Mouse (Mus musculus): ENCODE data around the gene Olfr735. TPM values are rescaled to one million over a fixed set of nuclear protein-coding genes. Genes with fewer than 3 reads are reported as not detected.

The Olfr735 gene
- polyA plus RNA-seq (2015; fragmentation: Nextera tagmentation; extraction: Ambion mirVana) = not detected in 2 replicates

DNA sequence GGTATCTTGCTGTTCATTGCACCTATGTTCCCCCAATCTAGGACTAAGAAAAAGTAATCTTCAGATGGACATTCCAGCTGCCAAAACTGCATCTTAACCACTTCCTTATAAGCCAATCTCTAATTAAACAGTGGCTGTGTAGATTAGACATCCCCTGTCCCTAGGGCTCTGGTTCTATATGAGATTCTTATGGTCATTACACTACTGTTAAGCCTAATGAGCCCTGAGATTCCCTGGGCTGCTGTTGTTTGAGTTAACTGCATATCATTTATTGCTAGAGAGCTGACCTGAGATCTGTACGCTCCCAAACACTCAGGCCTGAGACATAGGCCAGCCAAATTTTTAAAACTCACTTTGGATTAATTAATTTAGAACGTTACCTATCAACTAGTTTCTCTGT, at the start of gene Olfr735:
Olfr735 (minus strand) TSS at position 77 of the 400 bp plus-strand sequence.
- H3K27ac ChIP-seq (ENCODE audit: low read length) = no peak within 1 kb of the TSS
- no peak for ATAC-seq (ENCODE audit: low read depth)
- no peaks in the 10 kb centered on the region for H3K27me3 ChIP-seq (ENCODE audit: control insufficient read depth, insufficient read depth, low read depth, low read length)
- H3K9ac ChIP-seq (ENCODE audit: low read depth, low read length) = no peak within 1 kb of the TSS
- no peaks in the 10 kb centered on the region for H3K9me3 ChIP-seq (replicated peaks; ENCODE audit: control insufficient read depth, low read length)
- H3K4me2 ChIP-seq (ENCODE audit: low read depth, low read length) = no peak within 1 kb of the TSS
- no peaks in the 10 kb centered on the region for H3K36me3 ChIP-seq (ENCODE audit: control insufficient read depth, insufficient read depth)
- H3K4me3 ChIP-seq (ENCODE audit: low read depth, low read length) = no peak within 1 kb of the TSS
- 61% methylated on average over 2 of the region's 2 CpGs for WGBS (ENCODE audit: insufficient replicate concordance)
- H3K4me1 ChIP-seq (ENCODE audit: control insufficient read depth, low read depth, low read length) = no peaks in the 10 kb centered on the region

DNA sequence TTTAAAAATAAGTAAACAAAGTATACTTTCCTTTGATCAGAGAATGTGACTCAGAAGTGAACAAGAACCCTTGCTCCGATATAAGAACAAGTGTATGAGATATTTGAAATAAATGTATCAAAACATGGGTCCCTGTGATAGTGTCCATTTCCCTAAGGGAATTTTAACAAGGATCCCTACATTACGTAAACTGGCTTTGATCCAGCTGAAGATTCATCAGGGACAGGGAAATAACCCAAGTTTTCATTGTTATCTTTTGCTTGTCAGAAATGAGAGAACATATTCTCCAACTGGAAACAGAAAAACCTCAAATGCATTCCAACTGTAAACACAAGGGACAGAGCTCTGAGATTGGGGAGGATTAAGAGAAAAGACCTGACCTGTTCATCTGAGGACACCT, 32.2 kb upstream of the Olfr735 start, which contains the start of gene Olfr736:
Olfr736 (plus strand) TSS at position 301 of the 400 bp plus-strand sequence.
- Histone ChIP-seq H3K4me3 (ENCODE audit: low read depth, low read length) (no peak within 1 kb of the TSS), H3K36me3 (ENCODE audit: control insufficient read depth, insufficient read depth) (no peaks in the 10 kb centered on the region), H3K9ac (ENCODE audit: low read depth, low read length) (no peak within 1 kb of the TSS), H3K4me1 (ENCODE audit: control insufficient read depth, low read depth, low read length) (no peaks in the 10 kb centered on the region), H3K27ac (ENCODE audit: low read length) (no peak within 1 kb of the TSS), H3K4me2 (ENCODE audit: low read depth, low read length) (no peak within 1 kb of the TSS), H3K27me3 (ENCODE audit: control insufficient read depth, insufficient read depth, low read depth, low read length) (no peaks in the 10 kb centered on the region), H3K9me3 (replicated peaks; ENCODE audit: control insufficient read depth, low read length) (no peaks in the 10 kb centered on the region)
- WGBS (ENCODE audit: insufficient replicate concordance) = 66% methylated on average over 2 of the region's 2 CpGs
- no peak for ATAC-seq (ENCODE audit: low read depth)

DNA sequence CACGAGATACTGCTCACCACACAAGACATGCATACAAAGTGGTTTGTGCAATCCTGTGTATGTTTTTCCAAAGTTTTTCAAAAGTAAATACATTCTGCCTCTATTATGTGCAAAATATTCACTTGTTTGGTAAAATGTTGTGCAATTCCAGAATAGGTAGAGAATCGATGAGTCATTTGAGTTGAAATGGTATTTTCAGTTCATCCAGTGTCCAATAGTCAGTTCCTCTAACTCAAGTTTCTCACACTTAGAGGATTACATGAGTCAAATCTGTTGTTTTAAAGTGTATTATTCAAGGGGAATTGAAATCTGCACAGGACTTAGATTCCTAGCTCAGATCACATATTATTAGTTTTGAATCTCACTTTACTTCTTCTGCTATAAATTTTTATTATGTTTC, 14.9 kb upstream of the Olfr735 start:
- Histone ChIP-seq H3K27me3 (ENCODE audit: control insufficient read depth, insufficient read depth, low read depth, low read length) (no peaks in the 10 kb centered on the region), H3K36me3 (ENCODE audit: control insufficient read depth, insufficient read depth) (no peaks in the 10 kb centered on the region), H3K4me2 (ENCODE audit: low read depth, low read length) (no peak overlapping the region), H3K4me3 (ENCODE audit: low read depth, low read length) (no peak overlapping the region), H3K27ac (ENCODE audit: low read length) (no peak overlapping the region), H3K9me3 (replicated peaks; ENCODE audit: control insufficient read depth, low read length) (no peaks in the 10 kb centered on the region; the same call in 1 of the 2 replicates), H3K9ac (ENCODE audit: low read depth, low read length) (no peak overlapping the region), H3K4me1 (ENCODE audit: control insufficient read depth, low read depth, low read length) (no peaks in the 10 kb centered on the region)
- ATAC-seq (ENCODE audit: low read depth) = no peak
- WGBS (ENCODE audit: insufficient replicate concordance) = 63% methylated on average over 2 of the region's 2 CpGs

DNA sequence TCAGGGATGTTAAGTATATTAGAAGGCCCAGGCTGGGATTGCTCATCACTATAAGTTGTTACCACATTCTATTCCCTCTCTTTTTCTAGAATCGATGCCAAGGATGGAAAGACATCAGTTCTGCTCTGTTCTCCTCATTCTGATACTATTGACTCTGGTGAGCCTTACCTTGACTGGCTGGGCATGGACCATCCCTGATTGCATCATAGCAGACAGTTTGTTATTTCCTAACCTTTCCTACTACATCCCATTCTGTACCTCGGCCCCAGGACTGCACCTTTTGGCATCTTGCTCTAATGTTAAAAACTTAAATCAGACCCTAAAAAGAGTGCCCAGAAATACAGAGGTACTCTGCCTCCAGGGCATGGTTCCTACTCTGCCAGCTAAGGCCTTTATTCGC, 11.8 kb upstream of the Olfr735 start:
- H3K4me3 ChIP-seq (ENCODE audit: low read depth, low read length) = no peak overlapping the region
- no peak overlapping the region for H3K27ac ChIP-seq (ENCODE audit: low read length)
- H3K9ac ChIP-seq (ENCODE audit: low read depth, low read length) = no peak overlapping the region
- H3K4me2 ChIP-seq (ENCODE audit: low read depth, low read length) = no peak overlapping the region
- no peaks in the 10 kb centered on the region for H3K27me3 ChIP-seq (ENCODE audit: control insufficient read depth, insufficient read depth, low read depth, low read length)
- 54% methylated on average over 3 of the region's 3 CpGs for WGBS (ENCODE audit: insufficient replicate concordance)
- H3K4me1 ChIP-seq (ENCODE audit: control insufficient read depth, low read depth, low read length) = no peaks in the 10 kb centered on the region
- no peaks in the 10 kb centered on the region for H3K9me3 ChIP-seq (replicated peaks; ENCODE audit: control insufficient read depth, low read length)
- no peaks in the 10 kb centered on the region for H3K36me3 ChIP-seq (ENCODE audit: control insufficient read depth, insufficient read depth)
- no peak for ATAC-seq (ENCODE audit: low read depth)

DNA sequence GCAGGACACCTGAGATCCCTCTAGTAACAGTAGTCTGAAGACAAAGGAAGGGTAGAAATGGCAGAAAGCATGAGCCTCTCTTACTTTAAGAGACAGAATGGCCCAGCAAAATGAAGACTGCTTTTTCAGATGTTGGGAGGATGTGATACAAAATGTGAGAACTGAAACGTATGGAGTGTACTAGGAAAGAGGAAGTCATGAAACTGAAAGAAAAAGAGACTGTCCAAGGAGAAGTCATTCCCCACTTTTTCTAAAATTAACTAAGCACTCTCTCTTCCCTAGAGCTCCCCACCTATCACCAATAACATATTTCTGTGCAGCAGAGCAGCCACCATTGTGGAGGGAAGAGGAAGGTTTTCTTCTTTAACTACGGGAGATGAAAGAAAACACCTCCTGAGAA, 8.9 kb upstream of the Olfr735 start, which contains the start of gene Tlr11:
Tlr11 (plus strand) TSS at position 322 of the 400 bp plus-strand sequence.
- Histone ChIP-seq H3K9me3 (replicated peaks; ENCODE audit: control insufficient read depth, low read length) (no peaks in the 10 kb centered on the region), H3K9ac (ENCODE audit: low read depth, low read length) (no peak within 1 kb of the TSS), H3K4me1 (ENCODE audit: control insufficient read depth, low read depth, low read length) (no peaks in the 10 kb centered on the region), H3K36me3 (ENCODE audit: control insufficient read depth, insufficient read depth) (no peaks in the 10 kb centered on the region), H3K27ac (ENCODE audit: low read length) (no peak within 1 kb of the TSS), H3K27me3 (ENCODE audit: control insufficient read depth, insufficient read depth, low read depth, low read length) (no peaks in the 10 kb centered on the region), H3K4me3 (ENCODE audit: low read depth, low read length) (no peak within 1 kb of the TSS), H3K4me2 (ENCODE audit: low read depth, low read length) (no peak within 1 kb of the TSS)
- ATAC-seq (ENCODE audit: low read depth) = no peak
- WGBS (ENCODE audit: insufficient replicate concordance) = 39% methylated on average over 2 of the region's 2 CpGs

DNA sequence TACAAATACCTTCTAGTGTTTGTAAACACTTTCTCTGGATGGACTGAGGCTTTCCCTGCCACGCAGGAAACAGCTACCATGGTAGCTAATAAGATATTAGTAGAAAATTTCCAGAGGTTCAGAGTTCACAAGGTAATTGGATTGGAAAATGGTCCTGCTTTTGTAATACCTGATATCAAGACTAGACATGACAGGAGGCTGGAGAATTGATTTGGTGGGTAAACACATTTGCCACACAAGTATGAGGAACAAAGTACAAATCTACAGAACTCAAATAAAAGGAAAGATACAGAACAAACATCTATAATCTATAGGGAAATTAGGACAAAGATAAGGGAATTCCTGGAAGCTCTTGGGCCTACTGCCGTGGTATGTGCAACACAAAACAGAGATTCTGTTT, 8.1 kb upstream of the Olfr735 start:
- Histone ChIP-seq H3K27ac (ENCODE audit: low read length) (no peak overlapping the region), H3K9ac (ENCODE audit: low read depth, low read length) (no peak overlapping the region), H3K4me1 (ENCODE audit: control insufficient read depth, low read depth, low read length) (no peaks in the 10 kb centered on the region), H3K27me3 (ENCODE audit: control insufficient read depth, insufficient read depth, low read depth, low read length) (no peaks in the 10 kb centered on the region), H3K9me3 (replicated peaks; ENCODE audit: control insufficient read depth, low read length) (no peaks in the 10 kb centered on the region), H3K4me3 (ENCODE audit: low read depth, low read length) (no peak overlapping the region), H3K36me3 (ENCODE audit: control insufficient read depth, insufficient read depth) (no peaks in the 10 kb centered on the region), H3K4me2 (ENCODE audit: low read depth, low read length) (no peak overlapping the region)
- no peak; the same call in 1 of the 2 replicates for ATAC-seq (ENCODE audit: low read depth)
- 41% methylated on average over 2 of the region's 2 CpGs for WGBS (ENCODE audit: insufficient replicate concordance)

DNA sequence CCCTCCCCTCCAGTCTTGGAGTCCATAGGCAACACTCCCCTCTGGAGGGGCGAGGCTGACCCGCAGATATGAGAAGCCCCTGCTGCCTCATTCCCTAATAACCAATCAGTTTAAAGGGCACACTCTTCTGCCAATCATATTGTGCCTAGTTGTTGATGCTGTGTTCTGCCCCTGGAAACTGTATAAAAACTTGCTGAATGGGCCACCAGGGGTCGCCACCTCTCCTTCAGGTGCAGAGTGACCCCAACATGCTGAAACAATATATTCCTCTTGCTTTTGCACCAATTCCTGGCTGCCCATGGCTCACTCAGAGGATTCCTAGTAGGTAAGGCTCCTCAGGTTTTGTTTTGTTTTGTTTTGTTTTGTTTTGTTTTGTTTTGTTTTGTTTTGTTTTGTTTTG, 3.8 kb upstream of the Olfr735 start:
- Histone ChIP-seq H3K27ac (ENCODE audit: low read length) (no peak overlapping the region), H3K9ac (ENCODE audit: low read depth, low read length) (no peak overlapping the region), H3K4me1 (ENCODE audit: control insufficient read depth, low read depth, low read length) (no peaks in the 10 kb centered on the region), H3K9me3 (replicated peaks; ENCODE audit: control insufficient read depth, low read length) (no peaks in the 10 kb centered on the region), H3K4me2 (ENCODE audit: low read depth, low read length) (no peak overlapping the region), H3K36me3 (ENCODE audit: control insufficient read depth, insufficient read depth) (no peaks in the 10 kb centered on the region), H3K27me3 (ENCODE audit: control insufficient read depth, insufficient read depth, low read depth, low read length) (no peaks in the 10 kb centered on the region), H3K4me3 (ENCODE audit: low read depth, low read length) (no peak overlapping the region)
- 37% methylated on average over 3 of the region's 3 CpGs for WGBS (ENCODE audit: insufficient replicate concordance)
- no peak for ATAC-seq (ENCODE audit: low read depth)

DNA sequence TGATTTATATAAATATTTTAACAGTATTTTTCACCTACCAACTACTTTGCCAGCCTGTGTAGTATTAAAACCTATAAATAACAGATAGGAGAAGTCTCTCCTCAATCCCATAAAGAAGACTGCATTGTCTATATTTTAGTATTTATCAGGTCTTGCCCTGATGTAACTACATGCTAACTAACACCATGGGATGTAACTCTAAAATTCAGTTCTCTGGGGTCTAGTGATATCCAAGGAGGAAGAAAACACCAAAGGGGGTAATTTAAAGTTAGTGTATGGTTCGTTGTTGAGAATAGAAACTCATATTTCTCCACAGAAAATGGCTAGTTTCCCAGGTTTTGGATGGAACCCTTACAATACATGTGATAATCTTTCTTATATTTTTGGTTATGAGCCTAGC, 22.0 kb downstream of the Olfr735 start, which contains the start of gene Olfr734:
Olfr734 (minus strand) TSS at position 101 of the 400 bp plus-strand sequence.
- Histone ChIP-seq H3K4me1 (ENCODE audit: control insufficient read depth, low read depth, low read length) (no peaks in the 10 kb centered on the region), H3K4me2 (ENCODE audit: low read depth, low read length) (no peak within 1 kb of the TSS), H3K27me3 (ENCODE audit: control insufficient read depth, insufficient read depth, low read depth, low read length) (no peaks in the 10 kb centered on the region), H3K9me3 (replicated peaks; ENCODE audit: control insufficient read depth, low read length) (no peaks in the 10 kb centered on the region), H3K36me3 (ENCODE audit: control insufficient read depth, insufficient read depth) (no peaks in the 10 kb centered on the region), H3K27ac (ENCODE audit: low read length) (no peak within 1 kb of the TSS), H3K9ac (ENCODE audit: low read depth, low read length) (no peak within 1 kb of the TSS), H3K4me3 (ENCODE audit: low read depth, low read length) (no peak within 1 kb of the TSS)
- WGBS (ENCODE audit: insufficient replicate concordance) = 28% methylated on average over 1 of the region's 1 CpGs
- ATAC-seq (ENCODE audit: low read depth) = no peak

DNA sequence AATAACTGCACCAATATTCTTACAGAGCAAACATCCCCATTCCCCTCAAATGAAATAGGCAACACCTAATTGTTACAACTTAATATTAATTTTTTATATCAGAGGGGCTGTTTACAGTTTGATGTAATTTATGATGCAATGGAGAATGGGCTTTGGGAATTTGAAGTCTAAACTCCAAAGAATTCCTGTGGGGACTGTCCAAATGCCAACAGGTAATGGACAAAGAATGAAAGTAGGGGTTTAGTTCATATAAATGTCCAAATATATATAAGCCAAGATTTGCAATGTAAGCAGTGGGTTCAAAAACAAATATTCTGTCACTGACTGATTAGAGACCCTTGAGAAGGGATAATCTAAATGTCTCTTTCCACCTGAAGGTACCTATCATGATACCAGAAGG, 47.2 kb downstream of the Olfr735 start, which contains the start of gene Olfr733:
Olfr733 (minus strand) TSS at position 101 of the 400 bp plus-strand sequence.
- Histone ChIP-seq H3K27me3 (ENCODE audit: control insufficient read depth, insufficient read depth, low read depth, low read length) (no peaks in the 10 kb centered on the region), H3K4me3 (ENCODE audit: low read depth, low read length) (no peak within 1 kb of the TSS), H3K9me3 (replicated peaks; ENCODE audit: control insufficient read depth, low read length) (no peaks in the 10 kb centered on the region), H3K36me3 (ENCODE audit: control insufficient read depth, insufficient read depth) (no peaks in the 10 kb centered on the region), H3K4me1 (ENCODE audit: control insufficient read depth, low read depth, low read length) (no peaks in the 10 kb centered on the region), H3K9ac (ENCODE audit: low read depth, low read length) (no peak within 1 kb of the TSS), H3K27ac (ENCODE audit: low read length) (no peak within 1 kb of the TSS), H3K4me2 (ENCODE audit: low read depth, low read length) (no peak within 1 kb of the TSS)
- ATAC-seq (ENCODE audit: low read depth) = no peak
